Mouse (Mus musculus): ENCODE data around the gene Tnrc18. TPM values are rescaled to one million over a fixed set of nuclear protein-coding genes. Genes with fewer than 3 reads are reported as not detected.

The Tnrc18 gene
- polyA plus RNA-seq, 1 experiment, result 0.97 TPM

- Histone ChIP-seq H3K36me3 (ENCODE audit: control insufficient read depth) (no peaks in the 10 kb centered on the region), H3K4me3 (replicated peaks) (no peak overlapping the region), H3K4me1 (ENCODE audit: control insufficient read depth) (peaks cover 23% of the 10 kb centered on the region), H3K27me3 (ENCODE audit: control insufficient read depth) (no peaks in the 10 kb centered on the region; the same call in 1 of the 2 replicates), H3K9me3 (ENCODE audit: control insufficient read depth, low read length) (peaks cover 11% of the 10 kb centered on the region)
- TF ChIP-seq GATA1 (IDR thresholded peaks at IDR 0.05; ENCODE audit: low read length) (no peak), TAL1 (IDR thresholded peaks at IDR 0.05; ENCODE audit: low read length) (no peak)
These were observed 135.6 kb downstream of the Tnrc18 start for GRCm38 (mm10) chr5:142681911-142682310.

GRCm38 (mm10) chr5:142679065-142679464, 138.4 kb downstream of the Tnrc18 start:
- H3K36me3 ChIP-seq (ENCODE audit: control insufficient read depth), result no peaks in the 10 kb centered on the region
- no peak overlapping the region for H3K4me3 ChIP-seq (replicated peaks)
- H3K9me3 ChIP-seq (ENCODE audit: control insufficient read depth, low read length), result peaks cover 11% of the 10 kb centered on the region
- TF ChIP-seq GATA1 (IDR thresholded peaks at IDR 0.05; ENCODE audit: low read length), result no peak
- TF ChIP-seq TAL1 (IDR thresholded peaks at IDR 0.05; ENCODE audit: low read length), result no peak
- no peaks in the 10 kb centered on the region for H3K27me3 ChIP-seq (ENCODE audit: control insufficient read depth)
- peaks cover 23% of the 10 kb centered on the region for H3K4me1 ChIP-seq (ENCODE audit: control insufficient read depth)

DNA sequence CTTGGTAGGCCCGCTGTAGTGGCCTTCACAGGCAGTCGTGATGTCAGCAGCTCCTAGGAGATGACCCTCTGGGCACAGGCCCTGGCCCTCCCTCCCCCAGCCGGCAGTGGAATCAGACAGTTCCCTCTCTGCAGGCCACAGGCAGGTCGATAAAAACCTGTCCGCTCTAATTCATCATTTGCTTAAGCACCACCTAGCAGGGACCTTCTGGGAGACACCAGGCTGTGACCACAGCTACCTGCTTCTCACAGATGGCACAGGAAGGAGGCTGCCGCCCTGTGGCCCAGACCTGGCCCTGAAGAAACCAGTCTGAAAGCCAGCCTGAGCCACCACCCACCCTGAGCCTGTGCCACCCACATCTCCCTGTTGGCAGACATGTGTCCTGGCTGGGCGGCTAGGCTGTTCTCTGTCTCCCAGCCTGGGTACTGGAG, 139.3 kb downstream of the Tnrc18 start:
- Histone ChIP-seq H3K9me3 (ENCODE audit: control insufficient read depth, low read length) (peaks cover 9% of the 10 kb centered on the region), H3K4me1 (ENCODE audit: control insufficient read depth) (peaks cover 23% of the 10 kb centered on the region), H3K27me3 (ENCODE audit: control insufficient read depth) (no peaks in the 10 kb centered on the region), H3K36me3 (ENCODE audit: control insufficient read depth) (no peaks in the 10 kb centered on the region), H3K4me3 (replicated peaks) (no peak overlapping the region)
- no peak for TF ChIP-seq TAL1 (IDR thresholded peaks at IDR 0.05; ENCODE audit: low read length)
- no peak for TF ChIP-seq GATA1 (IDR thresholded peaks at IDR 0.05; ENCODE audit: low read length)

Other genes starting within 250 kb of the Tnrc18 start
- gene Mmd2, start 208.9 kb downstream of the Tnrc18 start, polyA plus RNA-seq (2012), result 0.02 TPM in 1 of 2 replicates, not detected in the other
- 2.7 and 3.2 TPM in 2 replicates for gene Wipi2, start 190.0 kb downstream of the Tnrc18 start, polyA plus RNA-seq (2012)
- not detected in 2 replicates for gene Slc29a4, start 125.2 kb downstream of the Tnrc18 start, polyA plus RNA-seq (2012)
- 0.34 and 0.52 TPM in 2 replicates for gene Fbxl18, start 77.8 kb upstream of the Tnrc18 start, polyA plus RNA-seq (2012)
- 326 and 442 TPM in 2 replicates for gene Actb, start 89.1 kb upstream of the Tnrc18 start, polyA plus RNA-seq (2012)
- 0.36 and 0.46 TPM in 2 replicates for gene Fscn1, start 142.7 kb upstream of the Tnrc18 start, polyA plus RNA-seq (2012)

All from erythroblast, embryonic 14.5 days (primary cell).